Mouse (Mus musculus): ENCODE results near the gene Kcnh4. TPM values are rescaled to one million over a fixed set of nuclear protein-coding genes. Genes with fewer than 3 reads are reported as not detected.

Kcnh4 gene
- total and polyA plus RNA-seq, 2 experiments from 2014 or later: 7.4 to 19.6 TPM

- H3K27me3 ChIP-seq (ENCODE audit: insufficient read depth, low read length): no peaks in the 10 kb centered on the region
- ATAC-seq (ENCODE audit: low FRiP score) (no peak), DNase-seq (ENCODE audit: low spot score) (peak; percentile 88)
- no peak overlapping the region for H3K4me3 ChIP-seq (ENCODE audit: low read depth, low read length)
- H3K27ac ChIP-seq (ENCODE audit: low read depth, low read length): no peak overlapping the region
- H3K4me2 ChIP-seq (ENCODE audit: low read depth, low read length, poor library complexity, severe bottlenecking): 0 out of 2 replicates have a peak overlapping the region, but pooled peaks have one; percentile 15
- no peaks in the 10 kb centered on the region for H3K9me3 ChIP-seq (ENCODE audit: low read length)
- no peak overlapping the region for H3K9ac ChIP-seq (replicated peaks; ENCODE audit: low read length, poor library complexity, severe bottlenecking)
- WGBS: 37% methylated on average over 19 of the region's 19 CpGs
- peaks cover 27% of the 10 kb centered on the region for H3K36me3 ChIP-seq (ENCODE audit: insufficient read depth, low read length)
- peak; percentile 97 for TF ChIP-seq CTCF (IDR thresholded peaks at IDR 0.05)
- no peaks in the 10 kb centered on the region for H3K4me1 ChIP-seq (ENCODE audit: insufficient read depth, low read length)
Measured at GRCm38 (mm10) chr11:100702081-100702851, 57.5 kb downstream of the Kcnh4 start.

GRCm38 (mm10) chr11:100701301-100701700 is 58.4 kb downstream of the Kcnh4 start:
- ATAC-seq (ENCODE audit: low FRiP score) (no peak), DNase-seq (ENCODE audit: low spot score) (no peak)
- Histone ChIP-seq H3K4me3 (ENCODE audit: low read depth, low read length) (no peak overlapping the region), H3K9ac (replicated peaks; ENCODE audit: low read length, poor library complexity, severe bottlenecking) (no peak overlapping the region), H3K4me1 (ENCODE audit: insufficient read depth, low read length) (no peaks in the 10 kb centered on the region), H3K36me3 (ENCODE audit: insufficient read depth, low read length) (peaks cover 18% of the 10 kb centered on the region), H3K27me3 (ENCODE audit: insufficient read depth, low read length) (no peaks in the 10 kb centered on the region), H3K27ac (ENCODE audit: low read depth, low read length) (no peak overlapping the region), H3K9me3 (ENCODE audit: low read length) (no peaks in the 10 kb centered on the region), H3K4me2 (ENCODE audit: low read depth, low read length, poor library complexity, severe bottlenecking) (peak overlapping the region; percentile 22; the same call in 1 of the 2 replicates)
- WGBS: 11% methylated on average over 14 of the region's 14 CpGs
- TF ChIP-seq CTCF (IDR thresholded peaks at IDR 0.05): no peak

DNA sequence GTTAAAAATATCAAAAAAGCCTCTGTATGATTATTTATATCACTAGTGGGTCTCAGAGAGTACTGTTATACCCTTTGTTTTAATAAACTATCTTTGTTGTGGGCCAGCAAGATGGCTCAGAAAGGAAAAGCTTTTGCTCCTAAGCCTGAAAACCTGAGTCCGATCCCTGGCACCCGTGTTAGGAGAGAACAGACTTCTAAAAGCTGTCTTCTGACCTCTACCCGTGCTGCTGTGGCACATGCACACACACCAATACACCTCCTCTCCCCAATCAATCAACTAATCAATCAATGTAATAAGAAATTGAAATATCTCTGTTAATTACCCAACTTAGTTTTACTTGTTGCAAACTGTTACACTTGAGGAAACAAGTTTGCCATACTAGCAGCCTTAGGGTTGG is 59.0 kb downstream of the Kcnh4 start:
- ATAC-seq (ENCODE audit: low FRiP score): no peak
- Histone ChIP-seq H3K4me3 (ENCODE audit: low read depth, low read length) (no peak overlapping the region), H3K4me1 (ENCODE audit: insufficient read depth, low read length) (no peaks in the 10 kb centered on the region), H3K9ac (replicated peaks; ENCODE audit: low read length, poor library complexity, severe bottlenecking) (no peak overlapping the region), H3K36me3 (ENCODE audit: insufficient read depth, low read length) (peaks cover 12% of the 10 kb centered on the region), H3K27ac (ENCODE audit: low read depth, low read length) (no peak overlapping the region), H3K27me3 (ENCODE audit: insufficient read depth, low read length) (no peaks in the 10 kb centered on the region), H3K9me3 (ENCODE audit: low read length) (no peaks in the 10 kb centered on the region), H3K4me2 (ENCODE audit: low read depth, low read length, poor library complexity, severe bottlenecking) (no peak overlapping the region)
- no peak for TF ChIP-seq CTCF (IDR thresholded peaks at IDR 0.05)
- no peak for DNase-seq (ENCODE audit: low spot score)
- WGBS: 82% methylated on average over 3 of the region's 3 CpGs

DNA sequence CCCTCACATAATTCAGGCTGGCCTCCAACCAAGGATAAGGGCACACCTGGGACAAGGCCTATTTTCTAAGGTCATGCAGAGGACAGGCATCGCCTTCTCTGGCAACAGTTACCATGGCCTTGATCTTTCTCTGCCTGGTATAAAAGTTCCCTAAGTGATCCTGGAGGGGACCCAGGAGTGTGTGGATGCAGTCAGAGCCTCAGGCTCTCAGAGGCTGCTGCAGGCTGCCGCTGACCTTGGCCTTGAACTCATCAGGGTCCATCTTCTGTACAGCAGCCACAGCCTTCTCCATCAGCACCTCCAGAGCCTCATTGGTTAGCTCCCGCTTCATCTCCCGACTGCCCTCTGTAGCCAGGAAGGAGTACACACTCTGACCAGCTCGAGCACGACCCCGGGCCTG is 61.8 kb downstream of the Kcnh4 start:
- H3K36me3 ChIP-seq (ENCODE audit: insufficient read depth, low read length): no peaks in the 10 kb centered on the region
- H3K4me3 ChIP-seq (ENCODE audit: low read depth, low read length): no peak overlapping the region
- ATAC-seq (ENCODE audit: low FRiP score) (no peak), DNase-seq (ENCODE audit: low spot score) (no peak)
- H3K27me3 ChIP-seq (ENCODE audit: insufficient read depth, low read length): no peaks in the 10 kb centered on the region
- TF ChIP-seq CTCF (IDR thresholded peaks at IDR 0.05): no peak
- no peak overlapping the region for H3K4me2 ChIP-seq (ENCODE audit: low read depth, low read length, poor library complexity, severe bottlenecking)
- 78% methylated on average over 7 of the region's 7 CpGs for WGBS
- no peaks in the 10 kb centered on the region for H3K4me1 ChIP-seq (ENCODE audit: insufficient read depth, low read length)
- H3K27ac ChIP-seq (ENCODE audit: low read depth, low read length): no peak overlapping the region
- H3K9ac ChIP-seq (replicated peaks; ENCODE audit: low read length, poor library complexity, severe bottlenecking): no peak overlapping the region
- H3K9me3 ChIP-seq (ENCODE audit: low read length): no peaks in the 10 kb centered on the region

DNA sequence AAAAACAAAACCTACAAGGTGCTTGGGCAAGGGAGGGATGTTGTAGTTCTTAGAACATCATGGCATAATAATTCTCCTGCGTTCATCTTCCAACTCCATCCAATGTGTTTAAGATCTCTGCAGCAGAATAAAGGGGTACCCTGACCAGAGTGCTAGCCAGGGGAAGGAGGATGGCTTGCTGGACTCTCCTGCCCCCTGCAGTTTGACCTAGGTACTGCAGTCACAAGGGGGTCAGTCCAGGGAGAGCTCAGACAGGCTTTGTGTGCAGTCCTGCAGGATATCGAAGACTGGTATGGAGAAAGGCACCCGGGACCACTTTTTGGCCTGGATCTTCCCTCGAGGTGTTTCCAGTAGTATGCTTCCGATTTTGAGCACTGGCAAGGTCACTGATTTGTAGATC is 64.8 kb downstream of the Kcnh4 start:
- Histone ChIP-seq H3K4me3 (ENCODE audit: low read depth, low read length) (no peak overlapping the region), H3K9me3 (ENCODE audit: low read length) (no peaks in the 10 kb centered on the region), H3K27me3 (ENCODE audit: insufficient read depth, low read length) (peaks cover 10% of the 10 kb centered on the region), H3K36me3 (ENCODE audit: insufficient read depth, low read length) (no peaks in the 10 kb centered on the region), H3K9ac (replicated peaks; ENCODE audit: low read length, poor library complexity, severe bottlenecking) (no peak overlapping the region), H3K4me1 (ENCODE audit: insufficient read depth, low read length) (no peaks in the 10 kb centered on the region), H3K27ac (ENCODE audit: low read depth, low read length) (no peak overlapping the region), H3K4me2 (ENCODE audit: low read depth, low read length, poor library complexity, severe bottlenecking) (no peak overlapping the region)
- DNase-seq (ENCODE audit: low spot score) (peak; percentile 63), ATAC-seq (ENCODE audit: low FRiP score) (no peak)
- peak; percentile 94 for TF ChIP-seq CTCF (IDR thresholded peaks at IDR 0.05)
- 35% methylated on average over 5 of the region's 5 CpGs for WGBS

DNA sequence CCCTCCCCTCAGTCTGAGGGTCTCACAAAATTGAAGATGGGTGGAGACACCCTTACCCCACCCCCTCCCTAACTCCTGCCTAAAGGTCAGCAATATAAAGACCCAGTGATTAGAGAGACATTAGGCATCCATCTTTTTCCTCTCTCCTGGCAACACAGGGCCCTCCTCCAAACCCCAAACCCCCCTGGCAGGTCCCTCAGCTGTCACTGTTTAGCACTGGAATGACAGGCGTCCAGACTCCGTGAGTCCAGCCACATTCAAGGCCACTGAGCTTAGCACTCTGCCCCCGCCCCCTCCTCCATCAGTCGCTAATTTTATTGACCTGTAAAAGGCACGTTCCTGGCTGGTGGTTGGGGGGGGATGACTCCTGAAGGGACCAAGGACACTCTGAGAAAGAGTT is 66.6 kb downstream of the Kcnh4 start:
- no peak for TF ChIP-seq CTCF (IDR thresholded peaks at IDR 0.05)
- H3K27ac ChIP-seq (ENCODE audit: low read depth, low read length): no peak overlapping the region
- no peak for ATAC-seq (ENCODE audit: low FRiP score)
- H3K36me3 ChIP-seq (ENCODE audit: insufficient read depth, low read length): no peaks in the 10 kb centered on the region
- H3K9me3 ChIP-seq (ENCODE audit: low read length): no peaks in the 10 kb centered on the region
- H3K4me3 ChIP-seq (ENCODE audit: low read depth, low read length): no peak overlapping the region
- no peak overlapping the region for H3K9ac ChIP-seq (replicated peaks; ENCODE audit: low read length, poor library complexity, severe bottlenecking)
- no peak for DNase-seq (ENCODE audit: low spot score)
- no peaks in the 10 kb centered on the region for H3K4me1 ChIP-seq (ENCODE audit: insufficient read depth, low read length)
- H3K27me3 ChIP-seq (ENCODE audit: insufficient read depth, low read length): peaks cover 10% of the 10 kb centered on the region
- 22% methylated on average over 5 of the region's 5 CpGs for WGBS
- H3K4me2 ChIP-seq (ENCODE audit: low read depth, low read length, poor library complexity, severe bottlenecking): no peak overlapping the region
